Mouse (Mus musculus) liver, embryonic 12.5 days (tissue): ENCODE measurements around the gene Aqp9. TPM values are rescaled to one million over a fixed set of nuclear protein-coding genes. Genes with fewer than 3 reads are reported as not detected.

ENCODE experiments used
- ATAC-seq: fragments of 200-750 bp; cut with Nextera tagmentation; 2 replicates; pipeline ENCODE4 v1.8.0; 2017; ENCODE audit warnings: moderate number of reproducible peaks, mild to moderate bottlenecking, moderate library complexity
- H3K27ac ChIP-seq: fragments of 300-500 bp; sonication (generic); 2 replicates; pipeline ENCODE4 v1.5.1; 2016; ENCODE audit warnings: mild to moderate bottlenecking
- H3K27me3 ChIP-seq: fragments of 300-500 bp; sonication (generic); replicated peaks from 2 replicates; pipeline ENCODE4 v1.6.1; 2016; ENCODE audit warnings: mild to moderate bottlenecking, moderate library complexity
- H3K36me3 ChIP-seq: fragments of 300-500 bp; sonication (generic); 2 replicates; pipeline ENCODE4 v1.6.1; 2016; ENCODE audit warnings: mild to moderate bottlenecking, moderate library complexity
- H3K4me1 ChIP-seq: fragments of 300-500 bp; sonication (generic); 2 replicates; pipeline ENCODE4 v1.6.1; 2016
- H3K4me2 ChIP-seq: fragments of 300-500 bp; sonication (generic); 2 replicates; pipeline ENCODE4 v1.6.1; 2016; ENCODE audit warnings: mild to moderate bottlenecking, moderate library complexity
- H3K4me3 ChIP-seq: fragments of 300-500 bp; sonication (generic); 2 replicates; pipeline ENCODE4 v1.5.1; 2016; ENCODE audit warnings: mild to moderate bottlenecking, moderate library complexity
- H3K9ac ChIP-seq: fragments of 300-500 bp; sonication (generic); 2 replicates; pipeline ENCODE4 v1.6.1; 2016; ENCODE audit warnings: mild to moderate bottlenecking, moderate library complexity
- H3K9me3 ChIP-seq: fragments of 300-500 bp; sonication (generic); replicated peaks from 2 replicates; pipeline ENCODE4 v1.6.1; 2016; ENCODE audit warnings: mild to moderate bottlenecking, moderate library complexity
- WGBS: fragments of 180-500 bp; shearing (Covaris S2); methylation state at CpG from one replicate; pipeline ENCODE4 v1.1.7; 2016; ENCODE audit not compliant: insufficient replicate concordance; 5-methylcytosine and 5-hydroxymethylcytosine counted together
- polyA plus RNA-seq: library from polyadenylated mRNA; unstranded; fragments of >200 nt; fragmentation: Nextera tagmentation; extraction: Ambion mirVana; gene quantifications from 2 replicates; pipeline ENCODE4 v1.2.1, GENCODE M21; 2016

Aqp9 gene
- polyA plus RNA-seq, 1 experiment from 2014 or later, result 10.3 TPM

GRCm38 (mm10) chr9:71071581-71072330, 96.7 kb downstream of the Aqp9 start:
- Histone ChIP-seq H3K9ac (no peak overlapping the region), H3K4me2 (no peak overlapping the region), H3K9me3 (no peaks in the 10 kb centered on the region), H3K27me3 (no peaks in the 10 kb centered on the region), H3K36me3 (no peaks in the 10 kb centered on the region), H3K4me1 (no peaks in the 10 kb centered on the region), H3K4me3 (no peak overlapping the region), H3K27ac (no peak overlapping the region)
- no peak for ATAC-seq
- WGBS, result 76% methylated on average over 7 of the region's 7 CpGs

- no peaks in the 10 kb centered on the region for H3K4me1 ChIP-seq
- no peak overlapping the region for H3K4me2 ChIP-seq
- H3K9ac ChIP-seq, result no peak overlapping the region
- no peaks in the 10 kb centered on the region for H3K36me3 ChIP-seq
- WGBS, result 75% methylated on average over 2 of the region's 2 CpGs
- H3K27me3 ChIP-seq, result no peaks in the 10 kb centered on the region
- H3K27ac ChIP-seq, result no peak overlapping the region
- no peak overlapping the region for H3K4me3 ChIP-seq
- no peaks in the 10 kb centered on the region for H3K9me3 ChIP-seq
- ATAC-seq, result no peak
Measured at GRCm38 (mm10) chr9:71070628-71071027, 97.9 kb downstream of the Aqp9 start.

- H3K9ac ChIP-seq, result no peak overlapping the region
- H3K4me2 ChIP-seq, result no peak overlapping the region
- H3K4me3 ChIP-seq, result no peak overlapping the region
- H3K36me3 ChIP-seq, result no peaks in the 10 kb centered on the region
- WGBS, result 58% methylated on average over 6 of the region's 6 CpGs
- H3K9me3 ChIP-seq, result no peaks in the 10 kb centered on the region
- H3K27me3 ChIP-seq, result no peaks in the 10 kb centered on the region
- no peaks in the 10 kb centered on the region for H3K4me1 ChIP-seq
- no peak for ATAC-seq
- no peak overlapping the region for H3K27ac ChIP-seq
Measured at GRCm38 (mm10) chr9:71068866-71069390, 99.6 kb downstream of the Aqp9 start.

GRCm38 (mm10) chr9:71067156-71067555, 101.3 kb downstream of the Aqp9 start:
- Histone ChIP-seq H3K4me3 (no peak overlapping the region), H3K4me2 (no peak overlapping the region), H3K27ac (no peak overlapping the region), H3K4me1 (no peaks in the 10 kb centered on the region), H3K9ac (no peak overlapping the region), H3K36me3 (no peaks in the 10 kb centered on the region), H3K27me3 (no peaks in the 10 kb centered on the region), H3K9me3 (no peaks in the 10 kb centered on the region)
- WGBS, result 70% methylated on average over 5 of the region's 5 CpGs
- no peak for ATAC-seq

- no peak for ATAC-seq
- H3K4me1 ChIP-seq, result no peaks in the 10 kb centered on the region
- WGBS, result 65% methylated on average over 7 of the region's 7 CpGs
- no peak overlapping the region for H3K27ac ChIP-seq
- H3K9me3 ChIP-seq, result no peaks in the 10 kb centered on the region
- H3K27me3 ChIP-seq, result no peaks in the 10 kb centered on the region
- no peak overlapping the region for H3K9ac ChIP-seq
- no peak overlapping the region for H3K4me2 ChIP-seq
- H3K4me3 ChIP-seq, result no peak overlapping the region
- no peaks in the 10 kb centered on the region for H3K36me3 ChIP-seq
Measured at GRCm38 (mm10) chr9:71066491-71066890, 102.0 kb downstream of the Aqp9 start.

GRCm38 (mm10) chr9:71065343-71065875, 103.1 kb downstream of the Aqp9 start:
- no peak overlapping the region for H3K4me2 ChIP-seq
- no peaks in the 10 kb centered on the region for H3K27me3 ChIP-seq
- 60% methylated on average over 6 of the region's 6 CpGs for WGBS
- no peaks in the 10 kb centered on the region for H3K4me1 ChIP-seq
- H3K9ac ChIP-seq, result no peak overlapping the region
- H3K36me3 ChIP-seq, result no peaks in the 10 kb centered on the region
- H3K27ac ChIP-seq, result no peak overlapping the region
- ATAC-seq, result no peak
- H3K9me3 ChIP-seq, result no peaks in the 10 kb centered on the region
- H3K4me3 ChIP-seq, result no peak overlapping the region

- Histone ChIP-seq H3K4me2 (no peak overlapping the region), H3K9ac (no peak overlapping the region), H3K36me3 (no peaks in the 10 kb centered on the region), H3K9me3 (no peaks in the 10 kb centered on the region), H3K4me1 (no peaks in the 10 kb centered on the region), H3K27ac (no peak overlapping the region), H3K27me3 (no peaks in the 10 kb centered on the region), H3K4me3 (no peak overlapping the region)
- no peak for ATAC-seq
- 79% methylated on average over 8 of the region's 8 CpGs for WGBS
Measured at GRCm38 (mm10) chr9:71064291-71064840, 104.1 kb downstream of the Aqp9 start.

- Histone ChIP-seq H3K27me3 (no peaks in the 10 kb centered on the region), H3K9me3 (no peaks in the 10 kb centered on the region), H3K4me1 (no peaks in the 10 kb centered on the region), H3K4me3 (no peak overlapping the region), H3K36me3 (no peaks in the 10 kb centered on the region), H3K9ac (no peak overlapping the region), H3K4me2 (no peak overlapping the region), H3K27ac (no peak overlapping the region)
- ATAC-seq, result no peak
Measured at GRCm38 (mm10) chr9:71063551-71063950, 104.9 kb downstream of the Aqp9 start.

- Histone ChIP-seq H3K27me3 (no peaks in the 10 kb centered on the region; the same call in 1 of the 2 replicates), H3K9ac (no peak overlapping the region), H3K27ac (no peak overlapping the region), H3K9me3 (no peaks in the 10 kb centered on the region), H3K4me1 (no peaks in the 10 kb centered on the region), H3K4me2 (no peak overlapping the region), H3K4me3 (no peak overlapping the region), H3K36me3 (no peaks in the 10 kb centered on the region)
- WGBS, result 59% methylated on average over 4 of the region's 4 CpGs
- no peak for ATAC-seq
Measured at GRCm38 (mm10) chr9:71062976-71063375, 105.5 kb downstream of the Aqp9 start.

GRCm38 (mm10) chr9:71062301-71062700, 106.2 kb downstream of the Aqp9 start:
- ATAC-seq, result no peak
- H3K9me3 ChIP-seq, result no peaks in the 10 kb centered on the region
- H3K4me3 ChIP-seq, result no peak overlapping the region
- no peak overlapping the region for H3K27ac ChIP-seq
- no peak overlapping the region for H3K9ac ChIP-seq
- no peak overlapping the region for H3K4me2 ChIP-seq
- H3K27me3 ChIP-seq, result no peaks in the 10 kb centered on the region; the same call in 1 of the 2 replicates
- no peaks in the 10 kb centered on the region for H3K4me1 ChIP-seq
- H3K36me3 ChIP-seq, result no peaks in the 10 kb centered on the region
